Mouse (Mus musculus) CD4-positive helper T cell, adult 2 months (primary cell): ENCODE measurements at regions not wholly inside any gene's neighbourhood (a gene's known extent, or its start where the extent isn't known, plus 50 kb on each side); places are given as distances from the start of the nearest gene placed in this dataset.

Source experiments
- DNase-seq: peaks from one replicate; pipeline ENCODE4 v3.0.0-alpha.2; 2012; ENCODE audit warnings: low read depth, missing footprints, low spot score

GRCm38 (mm10) chr8:12066454-12066853 is 212.2 kb upstream of the A230072I06Rik start:
- no peak for DNase-seq

GRCm38 (mm10) chr8:12073311-12073999 is 205.2 kb upstream of the A230072I06Rik start:
- DNase-seq = no peak

DNA sequence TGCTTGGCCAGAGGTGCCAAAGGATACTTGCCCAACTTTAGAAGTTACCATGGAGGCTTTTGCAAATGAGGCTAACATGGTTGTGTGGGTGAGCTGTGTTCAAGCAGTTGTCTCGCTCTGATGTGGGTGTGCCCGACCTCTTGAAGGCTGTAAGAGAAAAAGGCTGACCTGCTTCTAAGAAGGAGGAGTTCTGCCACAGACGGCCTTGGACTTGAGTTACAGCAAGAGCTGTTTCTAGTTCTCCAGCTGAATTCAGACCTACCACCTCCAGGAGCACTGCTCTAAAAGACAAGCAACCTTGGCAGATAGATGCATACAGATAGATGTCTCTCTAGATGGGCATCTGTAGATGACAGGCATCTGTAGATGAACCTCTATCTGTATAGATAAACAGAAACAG is 202.7 kb upstream of the A230072I06Rik start:
- DNase-seq = no peak

GRCm38 (mm10) chr8:12076811-12077375 is 201.7 kb upstream of the A230072I06Rik start:
- no peak for DNase-seq

DNA sequence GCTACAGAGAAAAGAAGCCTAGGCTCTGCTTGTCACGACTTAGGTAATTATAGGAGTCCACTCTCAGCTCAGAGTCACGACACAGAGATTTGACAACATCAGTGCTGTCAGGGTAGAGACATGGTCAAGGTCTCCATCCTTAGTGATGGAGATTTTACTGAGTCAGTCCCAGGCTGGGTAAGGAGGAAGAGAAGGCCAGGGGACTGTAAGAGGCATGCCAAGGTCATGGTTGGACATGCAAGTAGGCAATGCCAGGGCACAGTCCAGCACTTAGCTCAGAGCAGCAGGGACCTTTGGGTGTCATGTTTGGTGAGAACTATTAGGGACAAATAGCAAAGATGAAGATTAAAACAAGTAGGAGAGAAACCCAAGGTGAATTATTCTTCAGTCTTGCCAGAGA is 200.7 kb upstream of the A230072I06Rik start:
- DNase-seq = no peak

DNA sequence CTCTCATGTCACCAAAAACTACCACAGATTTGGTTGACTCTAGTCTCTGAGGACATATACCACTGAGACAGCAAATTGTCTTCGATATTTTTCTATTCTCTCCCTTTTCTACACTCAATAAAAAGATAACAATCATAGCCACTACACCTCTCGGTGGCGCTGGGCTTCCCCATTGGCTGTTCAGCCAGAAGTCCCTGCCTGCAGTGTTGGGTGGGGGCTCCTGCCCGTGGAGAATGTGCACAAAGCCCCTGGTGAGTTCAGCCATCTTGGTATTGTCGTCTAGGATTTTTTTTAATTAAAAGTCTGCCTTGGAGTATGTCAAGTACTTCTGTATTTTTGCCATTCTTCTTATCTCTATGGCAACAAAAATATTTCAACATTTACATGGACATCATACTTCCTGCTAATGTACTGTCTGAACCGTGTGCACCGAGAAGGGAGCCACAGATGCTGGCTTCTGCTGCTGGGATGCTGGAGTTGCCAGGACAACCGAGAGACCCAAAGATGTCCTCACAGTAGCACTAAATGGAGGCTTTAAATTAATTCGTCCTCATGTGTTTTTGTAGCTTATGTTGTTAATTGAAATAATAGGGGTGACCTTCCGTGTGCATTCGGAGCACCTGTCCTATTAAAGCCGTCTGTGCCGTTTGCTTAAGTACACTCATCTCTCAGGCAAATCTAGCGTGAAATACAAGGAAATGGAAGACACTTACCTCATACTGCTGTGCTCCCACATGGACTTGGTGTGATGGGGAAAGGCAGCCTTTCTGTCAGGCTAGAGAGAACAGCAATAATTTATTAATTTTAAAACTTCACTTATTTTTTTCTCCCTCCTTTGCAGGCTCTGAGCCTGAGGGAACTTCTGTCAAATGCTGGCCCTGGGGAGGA is 199.7 kb upstream of the A230072I06Rik start:
- no peak for DNase-seq

DNA sequence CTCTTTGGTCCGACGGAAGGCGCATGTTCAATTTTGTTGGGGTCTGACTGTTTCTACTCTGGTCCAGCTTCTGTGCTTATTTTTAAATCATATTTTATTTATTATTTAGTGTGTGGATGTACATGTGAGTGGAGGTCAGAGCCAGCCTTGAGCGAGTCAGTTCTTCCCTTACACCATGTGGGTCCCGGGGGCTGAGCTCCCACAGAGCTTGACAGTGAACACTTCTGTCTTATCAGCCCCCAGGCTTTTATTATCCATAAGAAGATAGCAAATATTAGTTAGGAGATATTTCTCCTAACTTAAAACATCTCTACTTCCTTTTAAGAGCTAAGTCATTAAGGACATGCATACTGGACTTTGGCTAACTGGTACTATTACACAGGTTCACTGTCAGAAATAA is 197.1 kb upstream of the A230072I06Rik start:
- no peak for DNase-seq

- DNase-seq = no peak
Observed at GRCm38 (mm10) chr8:12087192-12087800, 191.3 kb upstream of the A230072I06Rik start.

DNA sequence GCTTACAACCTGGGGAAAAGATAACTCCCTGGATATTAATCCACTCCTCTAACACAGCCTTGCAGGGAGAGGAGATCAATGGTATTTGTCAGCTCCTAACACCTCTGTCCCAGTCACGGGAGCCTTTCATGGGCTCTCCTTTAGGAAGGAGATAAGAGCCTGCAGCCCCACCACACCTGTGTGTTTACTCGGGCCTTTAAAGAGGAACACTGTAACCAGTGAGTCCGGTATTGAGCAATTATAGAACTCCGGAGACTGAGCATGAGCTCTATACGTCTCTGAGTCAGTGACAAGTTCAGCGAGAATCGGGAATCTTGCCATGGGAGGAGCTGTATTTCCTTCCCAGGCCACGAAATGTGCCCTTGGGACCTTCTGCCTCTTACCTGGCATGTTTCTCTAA is 178.5 kb upstream of the A230072I06Rik start:
- no peak for DNase-seq

DNA sequence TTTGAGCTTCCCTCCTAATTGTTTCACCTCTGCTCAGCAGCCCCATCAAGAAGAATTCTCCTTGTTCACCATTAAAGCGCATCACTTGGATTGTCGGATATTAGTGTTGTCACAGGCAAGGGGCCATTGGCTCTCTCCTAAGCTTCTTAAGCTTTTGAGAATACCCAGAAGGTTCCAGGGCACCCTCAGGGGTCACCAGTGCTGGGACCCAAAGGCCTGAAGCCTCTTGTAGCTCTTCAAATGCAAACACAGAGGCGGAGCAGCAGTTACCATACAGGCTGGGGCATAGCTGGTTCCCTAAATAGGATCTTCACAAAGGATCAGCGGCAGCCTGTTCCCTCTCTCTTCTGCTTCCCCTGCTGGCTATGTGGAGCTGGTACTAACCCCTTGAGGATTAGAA is 175.3 kb upstream of the A230072I06Rik start:
- no peak for DNase-seq

DNA sequence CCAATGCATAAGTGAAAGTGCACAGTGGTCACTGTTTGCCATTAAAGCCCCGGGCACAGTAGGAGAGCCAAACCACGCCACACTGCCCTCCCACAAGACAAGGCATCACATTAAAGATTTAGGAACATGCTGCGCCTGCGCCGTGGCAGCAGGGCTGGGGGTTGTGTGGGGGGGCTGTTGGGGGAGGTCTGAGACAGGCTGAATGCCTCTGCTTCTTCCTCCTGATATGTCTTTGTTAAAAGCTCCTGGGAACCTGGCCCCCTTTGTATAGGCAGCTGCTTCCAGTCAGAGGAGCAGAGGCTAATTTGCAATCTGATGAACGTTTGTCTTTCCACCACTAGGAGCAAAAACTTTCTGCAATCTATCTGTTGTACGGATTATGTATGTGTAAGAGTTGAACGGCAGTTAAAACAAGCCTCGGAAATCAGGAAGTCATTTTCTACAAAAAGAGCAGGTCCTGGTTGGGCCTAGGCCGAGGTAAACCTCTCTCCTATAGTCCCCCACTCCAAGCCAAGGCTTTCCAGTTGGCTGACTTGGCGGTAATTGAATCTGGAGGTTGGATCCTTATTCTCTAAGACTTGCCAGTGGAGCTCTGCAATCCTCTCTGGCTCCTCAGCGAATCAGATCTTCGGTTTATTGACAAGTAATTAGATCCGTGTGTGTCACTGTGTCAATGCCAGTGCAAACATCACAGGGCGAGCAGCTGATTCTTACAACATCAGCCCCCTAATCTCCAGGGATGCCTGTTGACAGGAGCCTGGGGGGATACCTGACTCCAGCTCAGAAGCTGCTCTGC is 173.3 kb upstream of the A230072I06Rik start:
- DNase-seq = no peak

DNA sequence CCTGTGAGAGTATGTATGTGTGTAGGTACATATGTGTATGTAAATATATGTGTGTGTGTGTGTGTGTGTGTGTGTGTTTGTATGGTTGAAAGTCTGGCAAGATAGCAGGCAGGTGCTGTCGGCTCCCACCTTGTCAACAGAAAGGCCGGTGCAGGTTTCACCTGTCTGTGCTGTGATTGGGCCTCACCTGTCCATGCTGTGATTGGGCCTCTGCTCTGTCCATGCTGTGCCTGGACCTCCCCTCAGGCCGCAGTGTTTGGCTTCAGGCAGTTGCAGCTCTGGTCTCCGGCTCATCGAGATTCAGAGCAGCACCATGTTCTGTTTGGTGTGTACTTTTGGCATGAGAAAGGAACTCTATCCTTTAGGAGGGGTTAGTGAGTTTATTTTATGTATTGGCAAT is 170.0 kb upstream of the A230072I06Rik start:
- DNase-seq = no peak

- DNase-seq = no peak
Observed at GRCm38 (mm10) chr8:12111626-12112025, 167.0 kb upstream of the A230072I06Rik start.

- no peak for DNase-seq
Observed at GRCm38 (mm10) chr8:12113023-12113422, 165.6 kb upstream of the A230072I06Rik start.

- no peak for DNase-seq
Observed at GRCm38 (mm10) chr8:12126374-12127001, 152.1 kb upstream of the A230072I06Rik start.

DNA sequence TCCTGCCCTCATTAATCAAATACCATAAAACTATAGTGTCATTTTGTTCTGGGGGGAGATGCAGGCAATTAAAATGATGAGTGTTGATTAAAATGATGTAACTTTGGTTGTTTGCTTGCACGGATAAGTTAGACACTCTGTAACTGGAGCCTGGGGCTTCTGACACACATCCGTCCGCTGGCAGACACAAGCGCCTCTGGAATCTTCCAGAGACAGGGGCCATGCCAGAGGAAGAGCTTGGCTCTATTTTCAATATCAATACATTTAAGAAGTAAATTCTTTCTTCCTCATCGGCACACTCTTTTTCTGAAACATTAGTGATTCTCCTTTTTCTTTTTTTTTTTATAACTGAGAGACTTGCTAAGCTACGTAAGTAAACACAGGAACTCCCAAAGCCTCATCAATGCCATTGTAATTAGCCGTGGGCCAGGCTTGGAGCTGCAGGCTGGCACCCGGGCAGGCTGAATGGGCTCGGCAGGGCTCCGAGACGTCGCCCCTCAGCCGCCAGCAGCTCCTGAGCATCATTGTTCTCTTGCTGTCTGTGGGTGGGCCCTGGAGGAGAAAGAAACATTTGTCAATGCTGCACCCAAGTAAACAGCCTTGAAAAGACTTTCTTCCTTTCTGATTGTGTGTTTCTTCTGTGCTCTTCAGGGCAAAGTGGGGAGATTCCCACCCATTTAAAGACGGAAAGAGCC is 151.4 kb upstream of the A230072I06Rik start:
- no peak for DNase-seq

DNA sequence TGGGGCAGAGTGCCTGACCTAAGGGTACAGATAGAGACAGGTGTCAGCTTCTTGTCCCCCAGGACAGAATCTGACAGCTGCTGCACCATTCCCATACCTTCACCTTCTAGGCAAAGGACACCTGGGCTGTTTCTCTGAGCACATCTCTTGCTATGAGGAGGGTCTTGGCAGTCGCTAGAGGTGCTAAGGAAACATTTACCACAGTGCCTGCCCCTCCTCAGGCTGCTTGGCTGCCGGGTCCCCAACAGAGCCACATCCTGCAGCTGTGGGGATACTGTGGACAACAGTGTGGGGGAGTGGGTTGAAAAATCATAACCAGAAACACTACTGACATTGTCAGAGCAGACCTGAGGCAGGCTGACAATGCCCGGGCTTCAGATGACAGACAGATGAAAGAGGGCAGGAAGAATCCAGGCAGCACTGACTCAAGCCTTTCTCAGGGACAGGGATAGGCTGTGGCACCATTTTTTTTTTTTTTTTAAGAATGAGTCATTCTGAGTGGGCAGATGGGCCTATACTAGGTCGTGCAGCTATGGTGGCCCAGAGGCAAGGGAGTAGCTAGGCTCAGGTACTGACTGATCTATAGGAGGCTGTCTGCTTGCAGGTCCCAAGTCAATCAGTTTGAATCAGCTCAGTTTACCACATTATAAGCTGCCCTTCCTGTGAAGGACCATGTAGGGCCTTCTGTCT is 150.7 kb upstream of the A230072I06Rik start:
- DNase-seq = no peak

- peak; percentile 14 for DNase-seq
Observed at GRCm38 (mm10) chr8:12130591-12130990, 148.0 kb upstream of the A230072I06Rik start.

- no peak for DNase-seq
Observed at GRCm38 (mm10) chr8:12134200-12134599, 144.4 kb upstream of the A230072I06Rik start.
